Mouse (Mus musculus): ENCODE data around the gene 4931422A03Rik. TPM values are rescaled to one million over a fixed set of nuclear protein-coding genes. Genes with fewer than 3 reads are reported as not detected.

4931422A03Rik gene
- total RNA-seq, 2 experiments from 2014 or later = not detected

DNA sequence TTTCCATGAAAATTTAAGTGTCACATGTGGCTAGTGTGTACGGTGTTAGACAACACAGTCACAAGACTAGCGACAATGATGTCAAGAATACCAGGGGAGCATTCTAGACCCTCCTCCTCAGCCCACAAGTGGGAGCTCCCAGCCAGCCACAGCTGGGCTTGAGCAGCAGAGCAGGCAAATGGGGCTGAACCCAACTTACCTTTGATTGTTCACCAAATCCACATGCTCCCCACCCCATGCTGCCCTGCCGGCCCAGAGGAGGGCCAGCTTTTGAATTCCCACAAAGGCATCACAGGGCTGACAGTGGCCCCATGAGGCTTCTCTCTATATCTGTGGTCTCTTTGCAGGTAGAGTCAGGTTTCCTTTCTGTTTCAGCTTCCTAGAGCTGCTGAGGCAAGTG, 87.1 kb downstream of the 4931422A03Rik start:
- ATAC-seq (replicated peaks; ENCODE audit: low FRiP score, poor library complexity, severe bottlenecking) = no peak

DNA sequence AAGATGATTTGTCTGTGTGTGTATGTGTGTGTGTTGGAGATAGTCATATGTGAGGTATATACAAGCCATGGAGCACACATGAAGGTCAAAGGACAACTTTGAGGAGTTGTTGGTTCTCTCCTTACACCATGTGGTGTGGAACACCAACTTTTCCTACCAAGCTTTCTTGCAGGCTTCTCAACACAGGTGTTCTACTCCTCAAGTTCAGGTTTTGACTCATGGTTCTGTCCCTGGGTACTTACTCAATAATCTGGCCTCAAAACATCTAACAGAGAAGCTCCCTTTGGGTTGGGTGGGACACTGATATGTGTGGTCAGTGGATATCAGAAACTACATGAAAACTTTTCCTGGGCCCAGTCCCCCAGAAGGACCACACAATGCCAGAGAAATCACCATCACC, 89.2 kb downstream of the 4931422A03Rik start:
- no peak for ATAC-seq (replicated peaks; ENCODE audit: low FRiP score, poor library complexity, severe bottlenecking)

DNA sequence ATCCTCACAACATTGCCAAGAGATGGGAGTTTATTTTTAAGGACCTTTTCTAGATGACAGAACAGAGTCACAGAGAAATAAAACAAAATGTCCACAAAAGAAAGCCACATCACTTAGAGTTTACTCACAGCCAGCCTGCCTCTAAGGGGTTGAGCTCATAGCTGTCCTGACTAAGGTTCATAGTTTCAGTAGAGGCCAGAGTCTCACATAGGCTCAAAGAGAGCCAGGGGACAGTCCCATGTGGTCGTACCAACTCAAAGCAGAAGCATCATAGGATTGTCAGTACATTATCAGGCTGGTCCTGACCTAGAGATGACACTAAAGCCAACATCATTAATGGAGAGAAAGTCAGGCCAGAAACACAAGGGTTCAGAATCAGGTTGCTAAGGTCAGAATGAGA, 89.6 kb downstream of the 4931422A03Rik start:
- ATAC-seq (replicated peaks; ENCODE audit: low FRiP score, poor library complexity, severe bottlenecking) = no peak

GRCm38 (mm10) chr2:103937670-103938069, 90.5 kb downstream of the 4931422A03Rik start:
- no peak for ATAC-seq (replicated peaks; ENCODE audit: low FRiP score, poor library complexity, severe bottlenecking)

- ATAC-seq (replicated peaks; ENCODE audit: low FRiP score, poor library complexity, severe bottlenecking) = no peak
Observed at GRCm38 (mm10) chr2:103936666-103937065, 91.5 kb downstream of the 4931422A03Rik start.

DNA sequence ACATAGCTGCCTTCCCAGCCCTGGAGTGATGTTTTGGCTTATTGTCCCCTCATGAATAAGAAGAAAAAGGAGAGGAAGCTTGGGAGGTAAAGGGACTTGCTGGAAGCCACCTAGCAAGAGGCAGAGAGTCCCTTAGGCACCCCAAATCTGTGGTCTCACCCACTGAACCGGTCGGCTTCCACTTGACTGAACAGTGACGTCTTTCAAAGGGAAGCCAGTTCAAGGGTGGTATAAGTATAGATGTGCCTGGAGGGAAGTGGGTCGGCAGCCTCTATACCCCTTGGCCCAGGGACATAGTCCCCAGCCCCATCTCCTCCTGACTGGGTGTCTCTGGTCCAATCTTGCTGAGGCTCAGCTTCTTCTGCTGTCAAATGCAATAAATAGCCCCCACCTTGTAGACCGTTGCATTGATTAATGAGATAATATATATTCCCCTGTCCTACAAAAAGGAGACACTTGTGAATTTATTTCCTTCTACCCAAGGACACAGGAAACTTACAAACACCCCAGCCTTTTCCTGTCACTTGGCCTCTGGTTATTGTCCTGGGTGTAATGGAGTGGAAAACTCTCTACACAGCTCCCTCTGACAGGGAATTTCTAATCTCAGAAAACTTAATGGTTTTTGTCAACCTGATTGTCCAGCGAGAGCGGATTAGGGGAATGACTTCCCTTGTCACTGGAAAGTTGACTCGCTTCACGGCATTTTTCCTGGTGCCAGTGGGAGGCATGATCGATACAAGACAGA, 92.3 kb downstream of the 4931422A03Rik start:
- no peak for ATAC-seq (replicated peaks; ENCODE audit: low FRiP score, poor library complexity, severe bottlenecking)

- no peak for ATAC-seq (replicated peaks; ENCODE audit: low FRiP score, poor library complexity, severe bottlenecking)
Observed at GRCm38 (mm10) chr2:103934670-103935069, 93.5 kb downstream of the 4931422A03Rik start.

- no peak for ATAC-seq (replicated peaks; ENCODE audit: low FRiP score, poor library complexity, severe bottlenecking)
Observed at GRCm38 (mm10) chr2:103934270-103934669, 93.9 kb downstream of the 4931422A03Rik start.

GRCm38 (mm10) chr2:103932480-103932879, 95.7 kb downstream of the 4931422A03Rik start:
- ATAC-seq (replicated peaks; ENCODE audit: low FRiP score, poor library complexity, severe bottlenecking) = peak; percentile 72

DNA sequence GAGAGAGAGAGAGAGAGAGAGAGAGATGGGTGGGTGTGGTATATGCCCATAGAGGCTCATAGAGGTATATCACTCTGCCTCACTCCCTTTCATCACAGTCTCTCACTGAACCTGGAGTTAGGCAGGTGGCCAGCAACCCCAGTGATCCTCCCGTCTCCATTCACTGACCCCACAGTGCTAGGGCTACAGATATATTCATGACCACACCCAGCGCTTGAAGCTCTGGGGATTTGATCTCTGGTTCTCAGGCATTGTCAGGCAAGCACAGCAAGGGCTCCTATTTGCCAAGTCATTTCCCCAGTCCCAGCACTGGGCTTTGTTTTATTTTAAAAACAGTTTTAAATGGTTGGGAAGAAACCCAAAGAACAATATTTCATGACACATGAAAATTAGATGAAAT, 96.1 kb downstream of the 4931422A03Rik start:
- peak; percentile 81 for ATAC-seq (replicated peaks; ENCODE audit: low FRiP score, poor library complexity, severe bottlenecking)

DNA sequence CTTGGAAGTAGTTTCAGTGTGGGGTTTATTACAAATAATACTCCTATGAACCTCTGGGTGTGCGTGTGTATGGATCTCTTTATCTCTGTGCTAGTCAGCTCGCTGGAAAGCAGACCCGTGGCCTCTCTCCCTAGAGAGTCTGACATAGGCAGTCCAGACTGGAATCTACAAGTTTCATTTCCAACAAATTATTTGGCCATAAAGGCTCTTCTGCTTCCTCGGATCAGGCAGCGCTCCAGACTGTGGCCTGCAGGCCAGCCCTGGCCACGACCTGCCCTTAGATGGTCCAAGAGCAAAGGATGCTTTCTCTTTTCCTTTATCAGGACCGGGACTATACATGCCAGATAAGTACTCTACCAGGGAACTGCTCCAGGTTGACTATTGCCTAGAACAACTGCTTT, 96.7 kb downstream of the 4931422A03Rik start:
- peak; percentile 49 for ATAC-seq (replicated peaks; ENCODE audit: low FRiP score, poor library complexity, severe bottlenecking)

GRCm38 (mm10) chr2:103930306-103931019, 97.7 kb downstream of the 4931422A03Rik start:
- no peak for ATAC-seq (replicated peaks; ENCODE audit: low FRiP score, poor library complexity, severe bottlenecking)

GRCm38 (mm10) chr2:103927610-103928145, 100.5 kb downstream of the 4931422A03Rik start:
- ATAC-seq (replicated peaks; ENCODE audit: low FRiP score, poor library complexity, severe bottlenecking) = no peak

- ATAC-seq (replicated peaks; ENCODE audit: low FRiP score, poor library complexity, severe bottlenecking) = no peak
Observed at GRCm38 (mm10) chr2:103926586-103927113, 101.5 kb downstream of the 4931422A03Rik start.

- no peak for ATAC-seq (replicated peaks; ENCODE audit: low FRiP score, poor library complexity, severe bottlenecking)
Observed at GRCm38 (mm10) chr2:103919488-103919887, 108.7 kb downstream of the 4931422A03Rik start.

DNA sequence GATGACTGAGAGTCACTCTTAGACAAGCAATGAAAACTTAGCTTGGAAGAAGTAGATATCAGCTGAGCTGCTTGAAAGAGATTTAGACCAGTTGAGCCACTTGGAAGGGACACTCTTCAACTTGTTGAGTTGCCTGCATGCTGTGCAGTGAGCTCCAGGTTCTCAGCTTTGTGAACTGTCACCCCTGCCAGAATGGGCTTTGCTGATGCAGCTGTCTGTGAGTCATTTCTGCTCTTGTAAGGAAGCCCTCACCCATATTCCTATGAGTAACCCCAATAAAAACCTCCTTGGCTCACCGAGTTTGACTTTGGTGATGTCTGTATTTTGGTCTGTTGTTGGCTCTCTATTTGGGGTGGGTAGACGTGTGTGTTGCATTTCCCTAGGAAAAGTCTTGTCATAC, 109.8 kb downstream of the 4931422A03Rik start:
- ATAC-seq (replicated peaks; ENCODE audit: low FRiP score, poor library complexity, severe bottlenecking) = no peak

- ATAC-seq (replicated peaks; ENCODE audit: low FRiP score, poor library complexity, severe bottlenecking) = no peak
Observed at GRCm38 (mm10) chr2:103917375-103917774, 110.8 kb downstream of the 4931422A03Rik start.

Measured in erythroid progenitor cell, adult 5-6 weeks (primary cell).